In genomic region chr7:128531031-128531430, GRCm38 (mm10) we compare ENCODE assay signal across 9 mouse cellular contexts. TPM values are rescaled to one million over a fixed set of nuclear protein-coding genes. Genes with fewer than 3 reads are reported as not detected.
DNase-seq lines count a peak whose midpoint lies in the region; ATAC-seq and TF ChIP-seq lines count a peak whose summit lies in the region.
"Had no signal": no experiment of that assay in that cellular context is flagged by ENCODE, and none has a peak within 500 bp of the region (broad histone marks: within the 10 kb centered on the region; RNA-seq: fewer than 3 reads in every experiment).

No protein-coding gene starts in this region.

- no peak for DNase-seq in intestine, embryonic 14.5 days (ENCODE audit: low spot score)
- DNase-seq in Muller cell, postnatal 12 days (ENCODE audit: inconsistent ontology term), result peak; percentile 79
- DNase-seq in urinary bladder, postnatal 10 days (ENCODE audit: low spot score), result no peak

- TF ChIP-seq CTCF in intestine, postnatal 0 days (IDR thresholded peaks at IDR 0.05; ENCODE audit: low read depth), result no peak

- H3K27ac ChIP-seq in intestine, embryonic 14.5 days (ENCODE audit: low read depth), result peak overlapping the region; percentile 22; the same call in 1 of the 2 replicates
- no peak overlapping the region for H3K27ac ChIP-seq in intestine, postnatal 0 days (ENCODE audit: low read depth, low read length)
- peak overlapping the region; percentile 69; the same call in 1 of the 2 replicates for H3K27ac ChIP-seq in forebrain, embryonic 12.5 days
- H3K27ac ChIP-seq in intestine, embryonic 16.5 days (ENCODE audit: low read length), result peak overlapping the region; percentile 48; the same call in 1 of the 2 replicates
- H3K27ac ChIP-seq in neural tube, embryonic 15.5 days (replicated peaks), result peak overlapping the region; percentile 71

- H3K27me3 ChIP-seq in intestine, embryonic 14.5 days (replicated peaks; ENCODE audit: control insufficient read depth, insufficient read depth, low read length), result no peaks in the 10 kb centered on the region
- peaks cover 12% of the 10 kb centered on the region for H3K27me3 ChIP-seq in intestine, postnatal 0 days (replicated peaks; ENCODE audit: control insufficient read depth, insufficient read depth, low read length)
- H3K27me3 ChIP-seq in forebrain, embryonic 12.5 days, result peaks cover 14% of the 10 kb centered on the region; the same call in 1 of the 2 replicates
- H3K27me3 ChIP-seq in intestine, embryonic 16.5 days (replicated peaks; ENCODE audit: control insufficient read depth, insufficient read depth, low read length), result no peaks in the 10 kb centered on the region
- H3K27me3 ChIP-seq in neural tube, embryonic 15.5 days (replicated peaks), result no peaks in the 10 kb centered on the region
- H3K27me3 ChIP-seq: Patski had no signal

- H3K4me3 ChIP-seq in intestine, embryonic 14.5 days (ENCODE audit: low read depth, low read length), result no peak overlapping the region
- no peak overlapping the region for H3K4me3 ChIP-seq in intestine, postnatal 0 days (ENCODE audit: low read depth, low read length)
- no peak overlapping the region for H3K4me3 ChIP-seq in forebrain, embryonic 12.5 days (replicated peaks)
- no peak overlapping the region for H3K4me3 ChIP-seq in intestine, embryonic 16.5 days (ENCODE audit: low read length)
- no peak overlapping the region for H3K4me3 ChIP-seq in neural tube, embryonic 15.5 days (replicated peaks)

- H3K4me2 ChIP-seq in intestine, embryonic 14.5 days (ENCODE audit: low read length), result peak overlapping the region; percentile 24; the same call in 1 of the 2 replicates
- H3K4me2 ChIP-seq in intestine, postnatal 0 days (replicated peaks; ENCODE audit: low read depth), result no peak overlapping the region
- peak overlapping the region; percentile 36 for H3K4me2 ChIP-seq in forebrain, embryonic 12.5 days
- H3K4me2 ChIP-seq in intestine, embryonic 16.5 days (ENCODE audit: low read depth, low read length), result 0 out of 2 replicates have a peak overlapping the region, but pooled peaks have one; percentile 9
- H3K4me2 ChIP-seq in neural tube, embryonic 15.5 days, result peak overlapping the region; percentile 17; the same call in 1 of the 2 replicates

- H3K4me1 ChIP-seq in intestine, embryonic 14.5 days (replicated peaks; ENCODE audit: control insufficient read depth, insufficient read depth, low read length), result peaks cover 73% of the 10 kb centered on the region
- 0 out of 2 replicates have a peak, but pooled peaks cover 10% of the 10 kb centered on the region for H3K4me1 ChIP-seq in intestine, postnatal 0 days (replicated peaks; ENCODE audit: control insufficient read depth, insufficient read depth, low read length)
- H3K4me1 ChIP-seq in forebrain, embryonic 12.5 days, result peaks cover 66% of the 10 kb centered on the region
- peaks cover 54% of the 10 kb centered on the region for H3K4me1 ChIP-seq in intestine, embryonic 16.5 days (ENCODE audit: control insufficient read depth, insufficient read depth, low read length)
- peaks cover 67% of the 10 kb centered on the region for H3K4me1 ChIP-seq in neural tube, embryonic 15.5 days

- no peaks in the 10 kb centered on the region for H3K36me3 ChIP-seq in intestine, embryonic 14.5 days (ENCODE audit: control insufficient read depth, insufficient read depth, low read length)
- 0 out of 2 replicates have a peak, but pooled peaks cover 3% of the 10 kb centered on the region for H3K36me3 ChIP-seq in intestine, postnatal 0 days (ENCODE audit: control insufficient read depth, insufficient read depth)
- no peaks in the 10 kb centered on the region for H3K36me3 ChIP-seq in forebrain, embryonic 12.5 days (replicated peaks)
- H3K36me3 ChIP-seq in intestine, embryonic 16.5 days (ENCODE audit: control insufficient read depth, insufficient read depth, low read length), result no peaks in the 10 kb centered on the region
- no peaks in the 10 kb centered on the region for H3K36me3 ChIP-seq in neural tube, embryonic 15.5 days

- no peak for ATAC-seq in intestine, embryonic 14.5 days (replicated peaks; ENCODE audit: low FRiP score, low TSS enrichment, low read depth)
- ATAC-seq in intestine, postnatal 0 days, result no peak
- ATAC-seq in forebrain, embryonic 12.5 days (ENCODE audit: low FRiP score), result peak; percentile 54; the same call in 1 of the 2 replicates
- ATAC-seq in intestine, embryonic 16.5 days, result no peak
- ATAC-seq in neural tube, embryonic 15.5 days (ENCODE audit: low FRiP score), result peak; percentile 73
- no peak for ATAC-seq in inflammation-experienced regulatory T-cells, adult 6 months

- H3K9me3 ChIP-seq in intestine, embryonic 14.5 days (ENCODE audit: control insufficient read depth, low read length), result no peaks in the 10 kb centered on the region
- no peaks in the 10 kb centered on the region for H3K9me3 ChIP-seq in intestine, postnatal 0 days (ENCODE audit: control insufficient read depth)
- H3K9me3 ChIP-seq in forebrain, embryonic 12.5 days, result no peaks in the 10 kb centered on the region
- no peaks in the 10 kb centered on the region for H3K9me3 ChIP-seq in intestine, embryonic 16.5 days (ENCODE audit: control insufficient read depth, low read length)
- no peaks in the 10 kb centered on the region for H3K9me3 ChIP-seq in neural tube, embryonic 15.5 days (replicated peaks)

- H3K9ac ChIP-seq in intestine, embryonic 14.5 days (ENCODE audit: low read length), result no peak overlapping the region
- H3K9ac ChIP-seq in intestine, postnatal 0 days (ENCODE audit: low read depth, low read length), result no peak overlapping the region
- H3K9ac ChIP-seq in forebrain, embryonic 12.5 days, result peak overlapping the region; percentile 40; the same call in 1 of the 2 replicates
- H3K9ac ChIP-seq in intestine, embryonic 16.5 days (ENCODE audit: low read depth, low read length), result peak overlapping the region; percentile 36; the same call in 1 of the 2 replicates
- H3K9ac ChIP-seq in neural tube, embryonic 15.5 days (replicated peaks), result 0 out of 2 replicates have a peak overlapping the region, but pooled peaks have one; percentile 17

- WGBS in intestine, embryonic 14.5 days, result 27% methylated on average over 11 of the region's 11 CpGs
- WGBS in intestine, postnatal 0 days, result 57% methylated on average over 11 of the region's 11 CpGs
- 13% methylated on average over 11 of the region's 11 CpGs for WGBS in forebrain, embryonic 12.5 days
- WGBS in intestine, embryonic 16.5 days, result 39% methylated on average over 11 of the region's 11 CpGs
- 16% methylated on average over 11 of the region's 11 CpGs for WGBS in neural tube, embryonic 15.5 days

RNA-seq across cellular contexts. Expression of gene Bag3, which starts 7.6 kb away (rescaled TPM):
- polyA plus RNA-seq in intestine, embryonic 14.5 days (2014; fragmentation: Nextera tagmentation; extraction: Ambion mirVana), result 13.6 and 15.0 TPM in 2 replicates
- polyA plus RNA-seq in intestine, postnatal 0 days (2015; fragmentation: Nextera tagmentation; extraction: Ambion mirVana), result 7.4 and 7.5 TPM in 2 replicates
- polyA plus RNA-seq in forebrain, embryonic 12.5 days (2016; fragmentation: Nextera tagmentation; extraction: Ambion mirVana), result 3.0 and 3.6 TPM in 2 replicates
- polyA plus RNA-seq in intestine, embryonic 16.5 days (2015; fragmentation: Nextera tagmentation; extraction: Ambion mirVana), result 11.3 and 11.8 TPM in 2 replicates
- 2.6 and 4.5 TPM in 2 replicates for polyA plus RNA-seq in neural tube, embryonic 15.5 days (2015; fragmentation: Nextera tagmentation; extraction: Ambion mirVana)
- 10 to 100 TPM; 10.3 to 12.7 (median 10.4) TPM for polyA plus RNA-seq in inflammation-experienced regulatory T-cells, adult 6 months (2017; shearing (Covaris generic))

Comparison
In these comparisons a context has a peak if more than half of its experiments do, and no peak if none do; other contexts are left out.
1. H3K9ac ChIP-seq: peak in forebrain, embryonic 12.5 days (single experiment), intestine, embryonic 16.5 days (single experiment) and neural tube, embryonic 15.5 days (single experiment); none in intestine, embryonic 14.5 days (single experiment) and intestine, postnatal 0 days (single experiment).
2. ATAC-seq: peak in forebrain, embryonic 12.5 days (single experiment) and neural tube, embryonic 15.5 days (single experiment); none in intestine, embryonic 14.5 days (single experiment), intestine, postnatal 0 days (single experiment), intestine, embryonic 16.5 days (single experiment) and inflammation-experienced regulatory T-cells, adult 6 months (single experiment).